Mouse (Mus musculus) myocyte (in vitro differentiated cells): ENCODE measurements around the gene Bcl2.

Source experiments
- E2F4 ChIP-seq: IDR thresholded peaks from one replicate; pipeline ENCODE4 v1.6.1; 2011; ENCODE audit warnings: mild to moderate bottlenecking, control low read depth, moderate library complexity; ENCODE audit not compliant: insufficient read depth
- MAX ChIP-seq: IDR thresholded peaks from one replicate; pipeline ENCODE4 v1.6.1; 2011; ENCODE audit warnings: low read depth, mild to moderate bottlenecking, control low read depth
- MYOD1 ChIP-seq, 3 experiments: IDR thresholded peaks; one replicate each; pipeline ENCODE4 v1.6.1; 2011; ENCODE audit warnings: control low read depth in 2 of 3, low read depth in 2 of 3, mild to moderate bottlenecking in 2 of 3, moderate library complexity in 1 of 3; ENCODE audit not compliant: insufficient read length in 2 of 3, control insufficient read depth in 1 of 3
- MYOG ChIP-seq, 3 experiments: IDR thresholded peaks; one replicate each; pipeline ENCODE4 v1.6.1; 2011; ENCODE audit warnings: control low read depth in 2 of 3, low read depth in 2 of 3, mild to moderate bottlenecking in 2 of 3; ENCODE audit not compliant: insufficient read length in 2 of 3, control insufficient read depth in 1 of 3, insufficient read depth in 1 of 3
- POLR2A ChIP-seq: IDR thresholded peaks from one replicate; pipeline ENCODE4 v1.6.1; 2011; ENCODE audit warnings: low read depth, mild to moderate bottlenecking, control low read depth, moderate library complexity; ENCODE audit not compliant: insufficient read length
- POLR2AphosphoS2 ChIP-seq: IDR thresholded peaks from one replicate; pipeline ENCODE4 v1.6.1; 2011; ENCODE audit warnings: low read depth, control low read depth; ENCODE audit not compliant: insufficient read length
- REST ChIP-seq: IDR thresholded peaks from one replicate; pipeline ENCODE4 v1.6.1; 2011; ENCODE audit warnings: mild to moderate bottlenecking, control low read depth, moderate library complexity; ENCODE audit not compliant: insufficient read depth, insufficient read length
- TCF12 ChIP-seq: IDR thresholded peaks from one replicate; pipeline ENCODE4 v1.6.1; 2011; ENCODE audit warnings: mild to moderate bottlenecking, control low read depth; ENCODE audit not compliant: poor library complexity, insufficient read depth, severe bottlenecking
- TCF3 ChIP-seq: IDR thresholded peaks from one replicate; pipeline ENCODE4 v1.6.1; 2011; ENCODE audit warnings: low read depth, control low read depth; ENCODE audit not compliant: insufficient read length
- USF1 ChIP-seq: IDR thresholded peaks from one replicate; pipeline ENCODE4 v1.6.1; 2011; ENCODE audit warnings: low read depth, mild to moderate bottlenecking, control low read depth, moderate library complexity

GRCm38 (mm10) chr1:106526751-106527150, 187.3 kb downstream of the Bcl2 start:
- TF ChIP-seq POLR2AphosphoS2, result no peak
- TF ChIP-seq POLR2A, result no peak
- TF ChIP-seq TCF12, result no peak
- TF ChIP-seq MAX, result no peak
- TF ChIP-seq MYOG (IDR thresholded peaks at IDR 0.05; ENCODE audit: control insufficient read depth in 1 of 3, insufficient read depth in 1 of 3, insufficient read length in 2 of 3, low read depth in 2 of 3), result no peak
- TF ChIP-seq USF1, result no peak
- no peak for TF ChIP-seq E2F4
- no peak for TF ChIP-seq TCF3
- TF ChIP-seq MYOD1 (IDR thresholded peaks at IDR 0.05; ENCODE audit: control insufficient read depth in 1 of 3, insufficient read length in 2 of 3, low read depth in 2 of 3), result no peak
- no peak for TF ChIP-seq REST
